8 mouse cellular contexts compared by ENCODE assay signal in the genomic region with DNA sequence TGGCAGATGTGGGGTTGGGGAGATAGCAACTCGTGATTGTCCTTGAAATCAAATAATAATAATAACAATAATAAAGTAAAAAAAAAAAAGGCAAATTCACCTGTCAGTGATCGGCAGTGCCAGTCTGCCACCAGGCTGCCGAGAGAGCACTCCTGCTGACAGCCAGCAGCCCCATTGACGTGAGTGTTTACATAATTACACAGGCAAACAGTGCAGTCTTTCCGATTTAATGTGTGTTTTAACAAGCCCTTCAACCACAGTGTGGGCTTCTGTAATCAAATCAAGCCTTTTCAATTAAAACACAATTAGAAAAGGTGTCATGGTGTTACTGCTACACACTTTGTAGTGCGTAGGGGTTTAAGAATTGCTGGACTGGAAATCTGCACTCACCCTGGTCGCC. TPM values are rescaled to one million over a fixed set of nuclear protein-coding genes. Genes with fewer than 3 reads are reported as not detected.
DNase-seq lines count a peak whose midpoint lies in the region; ATAC-seq and TF ChIP-seq lines count a peak whose summit lies in the region.
"Had no signal": no experiment of that assay in that cellular context is flagged by ENCODE, and none has a peak within 500 bp of the region (broad histone marks: within the 10 kb centered on the region; RNA-seq: fewer than 3 reads in every experiment).

No protein-coding gene starts in this region.

- H3K27ac ChIP-seq in kidney, embryonic 14.5 days (ENCODE audit: low read depth, low read length): no peak overlapping the region
- H3K27ac ChIP-seq in brown adipose tissue, adult 24 weeks (replicated peaks; ENCODE audit: low read depth, low read length): no peak overlapping the region
- no peak overlapping the region for H3K27ac ChIP-seq in embryonic facial prominence, embryonic 15.5 days (replicated peaks)
- H3K27ac ChIP-seq in lung, postnatal 0 days (ENCODE audit: low read length): no peak overlapping the region

- H3K9me3 ChIP-seq in kidney, embryonic 14.5 days (ENCODE audit: control insufficient read depth, low read length): no peaks in the 10 kb centered on the region
- H3K9me3 ChIP-seq in embryonic facial prominence, embryonic 15.5 days (replicated peaks): no peaks in the 10 kb centered on the region
- no peaks in the 10 kb centered on the region for H3K9me3 ChIP-seq in lung, postnatal 0 days (ENCODE audit: low read length)

- H3K4me2 ChIP-seq in kidney, embryonic 14.5 days (replicated peaks; ENCODE audit: low read depth, low read length): no peak overlapping the region; the same call in 1 of the 2 replicates
- H3K4me2 ChIP-seq in embryonic facial prominence, embryonic 15.5 days (replicated peaks): peak overlapping the region; percentile 23; the same call in 1 of the 2 replicates
- peak overlapping the region; percentile 52 for H3K4me2 ChIP-seq in lung, postnatal 0 days (replicated peaks; ENCODE audit: low read depth, low read length)

- DNase-seq in kidney, adult 9 months: no peak
- DNase-seq in lung, postnatal 0 days (ENCODE audit: low spot score): peak; percentile 33
- no peak for DNase-seq in adrenal gland, adult 8-10 months
- no peak for DNase-seq in frontal cortex, postnatal 14 days (ENCODE audit: low spot score in 2 of 2)
- DNase-seq: kidney, postnatal 14 days had no signal

- 0 out of 2 replicates have a peak, but pooled peaks have one; percentile 15 for TF ChIP-seq CTCF in lung, postnatal 0 days (IDR thresholded peaks at IDR 0.05)

- WGBS in kidney, embryonic 14.5 days: 16% methylated on average over 7 of the region's 7 CpGs
- WGBS in embryonic facial prominence, embryonic 15.5 days: 28% methylated on average over 7 of the region's 7 CpGs
- WGBS in lung, postnatal 0 days: 9% methylated on average over 7 of the region's 7 CpGs

- H3K9ac ChIP-seq in kidney, embryonic 14.5 days (ENCODE audit: low read depth, low read length): no peak overlapping the region
- no peak overlapping the region for H3K9ac ChIP-seq in embryonic facial prominence, embryonic 15.5 days
- no peak overlapping the region for H3K9ac ChIP-seq in lung, postnatal 0 days (replicated peaks; ENCODE audit: low read depth)

- H3K27me3 ChIP-seq in kidney, embryonic 14.5 days (ENCODE audit: control insufficient read depth, insufficient read depth, low read length): peaks cover 3% of the 10 kb centered on the region; the same call in 1 of the 2 replicates
- H3K27me3 ChIP-seq in embryonic facial prominence, embryonic 15.5 days: peaks cover 17% of the 10 kb centered on the region
- H3K27me3 ChIP-seq in lung, postnatal 0 days (replicated peaks; ENCODE audit: insufficient read depth, low read length): no peaks in the 10 kb centered on the region

- TF ChIP-seq EP300 in lung, postnatal 0 days (IDR thresholded peaks at IDR 0.05): no peak

- H3K4me3 ChIP-seq in kidney, embryonic 14.5 days (ENCODE audit: low read length): peak overlapping the region; percentile 12; the same call in 1 of the 2 replicates
- peak overlapping the region; percentile 34; the same call in 1 of the 2 replicates for H3K4me3 ChIP-seq in brown adipose tissue, adult 24 weeks (ENCODE audit: insufficient read depth, low read depth, low read length)
- H3K4me3 ChIP-seq in embryonic facial prominence, embryonic 15.5 days (replicated peaks): no peak overlapping the region
- no peak overlapping the region; the same call in 1 of the 2 replicates for H3K4me3 ChIP-seq in lung, postnatal 0 days (ENCODE audit: low read depth, low read length)

- H3K36me3 ChIP-seq in kidney, embryonic 14.5 days (ENCODE audit: control insufficient read depth, insufficient read depth, low read length): no peaks in the 10 kb centered on the region
- no peaks in the 10 kb centered on the region for H3K36me3 ChIP-seq in embryonic facial prominence, embryonic 15.5 days
- no peaks in the 10 kb centered on the region for H3K36me3 ChIP-seq in lung, postnatal 0 days (ENCODE audit: insufficient read depth, low read length)

- ATAC-seq in kidney, embryonic 14.5 days (ENCODE audit: low FRiP score, low TSS enrichment): no peak
- no peak for ATAC-seq in embryonic facial prominence, embryonic 15.5 days (ENCODE audit: insufficient number of reproducible peaks, low FRiP score, low TSS enrichment, low read depth)
- ATAC-seq in lung, postnatal 0 days: no peak

- H3K4me1 ChIP-seq in kidney, embryonic 14.5 days (ENCODE audit: control insufficient read depth, insufficient read depth, low read length): no peaks in the 10 kb centered on the region; the same call in 1 of the 2 replicates
- no peaks in the 10 kb centered on the region for H3K4me1 ChIP-seq in brown adipose tissue, adult 24 weeks (ENCODE audit: control insufficient read depth, insufficient read depth, insufficient read length, low read length)
- H3K4me1 ChIP-seq in embryonic facial prominence, embryonic 15.5 days: 0 out of 2 replicates have a peak, but pooled peaks cover 8% of the 10 kb centered on the region
- H3K4me1 ChIP-seq in lung, postnatal 0 days (ENCODE audit: insufficient read depth, low read depth, low read length): no peaks in the 10 kb centered on the region

RNA-seq across cellular contexts. Expression of gene Eno4, which starts 24.1 kb away (rescaled TPM):
- 0.54 and 0.70 TPM in 2 replicates for polyA plus RNA-seq in kidney, embryonic 14.5 days (2014; fragmentation: Nextera tagmentation; extraction: Ambion mirVana)
- polyA plus RNA-seq in brown adipose tissue, adult 24 weeks (2012; ENCODE audit: insufficient read depth, insufficient read length, missing spikeins): not detected in 2 replicates
- 2.0 and 4.2 TPM in 2 replicates for polyA plus RNA-seq in embryonic facial prominence, embryonic 15.5 days (2015; fragmentation: Nextera tagmentation; extraction: Ambion mirVana)
- polyA plus RNA-seq in lung, postnatal 0 days (2015; fragmentation: Nextera tagmentation; extraction: Ambion mirVana): 2.7 and 3.5 TPM in 2 replicates
- under 1 TPM; 0.24 to 0.71 (median 0.29) TPM for total RNA-seq in adrenal gland, adult 8-10 months (2022)

RNA-seq across cellular contexts. Expression of gene Hspa12a, which starts 24.3 kb away (rescaled TPM):
- 8.1 and 9.5 TPM in 2 replicates for polyA plus RNA-seq in kidney, embryonic 14.5 days (2014; fragmentation: Nextera tagmentation; extraction: Ambion mirVana)
- 20.7 and 23.0 TPM in 2 replicates for polyA plus RNA-seq in brown adipose tissue, adult 24 weeks (2012; ENCODE audit: insufficient read depth, insufficient read length, missing spikeins)
- 5.7 and 6.0 TPM in 2 replicates for polyA plus RNA-seq in embryonic facial prominence, embryonic 15.5 days (2015; fragmentation: Nextera tagmentation; extraction: Ambion mirVana)
- 3.3 and 3.9 TPM in 2 replicates for polyA plus RNA-seq in lung, postnatal 0 days (2015; fragmentation: Nextera tagmentation; extraction: Ambion mirVana)
- 100 to 1,000 TPM in 3 of 4 experiments, 10 to 100 TPM in 1; 90.2 to 190 (median 131) TPM for total RNA-seq in adrenal gland, adult 8-10 months (2022)

Comparison
In these comparisons a context has a peak if more than half of its experiments do, and no peak if none do; other contexts are left out.
1. H3K4me3 ChIP-seq: peak in kidney, embryonic 14.5 days (single experiment) and brown adipose tissue, adult 24 weeks (single experiment); none in embryonic facial prominence, embryonic 15.5 days (single experiment) and lung, postnatal 0 days (single experiment).